Mouse (Mus musculus) c-Kit-positive CD71-negative TER-119-negative erythroid progenitor cells, embryonic 14.5 days (primary cell): ENCODE measurements at regions not wholly inside any gene's neighbourhood (a gene's known extent, or its start where the extent isn't known, plus 50 kb on each side); places are given as distances from the start of the nearest gene placed in this dataset.
"Not testable (repeated sequence)": the region's sequence is repeated elsewhere in the genome, so short reads cannot be mapped to it uniquely, and the experiment has no call there.

ENCODE experiments used
- DNase-seq: peaks from one replicate; pipeline ENCODE4 v3.0.0-alpha.2; 2013; ENCODE audit warnings: low read depth

GRCm38 (mm10) chr5:148652525-148653243, 100.1 kb upstream of the Ubl3 start:
- DNase-seq = no peak

GRCm38 (mm10) chr5:148651736-148652135, 99.1 kb upstream of the Ubl3 start:
- no peak for DNase-seq

GRCm38 (mm10) chr5:148649573-148649972, 97.0 kb upstream of the Ubl3 start:
- DNase-seq = not testable (repeated sequence)

- no peak for DNase-seq
Observed at GRCm38 (mm10) chr5:148649123-148649522, 96.5 kb upstream of the Ubl3 start.

GRCm38 (mm10) chr5:148647644-148648043, 95.1 kb upstream of the Ubl3 start:
- no peak for DNase-seq

GRCm38 (mm10) chr5:148645772-148646171, 93.2 kb upstream of the Ubl3 start:
- no peak for DNase-seq

- no peak for DNase-seq
Observed at GRCm38 (mm10) chr5:148645191-148645681, 92.6 kb upstream of the Ubl3 start.

GRCm38 (mm10) chr5:148644345-148644744, 91.8 kb upstream of the Ubl3 start:
- no peak for DNase-seq

- DNase-seq = no peak
Observed at GRCm38 (mm10) chr5:148641652-148642395, 89.2 kb upstream of the Ubl3 start.

- no peak for DNase-seq
Observed at GRCm38 (mm10) chr5:148640523-148640922, 87.9 kb upstream of the Ubl3 start.

GRCm38 (mm10) chr5:148634919-148635356, 82.3 kb upstream of the Ubl3 start:
- no peak for DNase-seq

GRCm38 (mm10) chr5:148633999-148634398, 81.4 kb upstream of the Ubl3 start:
- no peak for DNase-seq

GRCm38 (mm10) chr5:148633331-148633730, 80.7 kb upstream of the Ubl3 start:
- DNase-seq = no peak

GRCm38 (mm10) chr5:148632516-148633170, 80.1 kb upstream of the Ubl3 start:
- no peak for DNase-seq

GRCm38 (mm10) chr5:148631566-148631965, 79.0 kb upstream of the Ubl3 start:
- no peak for DNase-seq

- no peak for DNase-seq
Observed at GRCm38 (mm10) chr5:148626014-148626413, 73.4 kb upstream of the Ubl3 start.

GRCm38 (mm10) chr5:148624649-148625405, 72.2 kb upstream of the Ubl3 start:
- no peak for DNase-seq

GRCm38 (mm10) chr5:148620895-148621786, 68.6 kb upstream of the Ubl3 start:
- no peak for DNase-seq

GRCm38 (mm10) chr5:148619917-148620316, 67.3 kb upstream of the Ubl3 start:
- no peak for DNase-seq

GRCm38 (mm10) chr5:148616426-148616825, 63.8 kb upstream of the Ubl3 start:
- no peak for DNase-seq
